Mouse (Mus musculus): ENCODE results near the gene Vars.
"Not testable (repeated sequence)": the region's sequence is repeated elsewhere in the genome, so short reads cannot be mapped to it uniquely, and the experiment has no call there.

The Vars gene

GRCm38 (mm10) chr17:35000717-35001451, at the start of gene Vars:
TSS of gene Vars (plus strand) at chr17:35000987.
- in situ Hi-C loops (cut with MboI), result loop anchor here (10.0 kb wide), 1 partner anchor 54 kb away; the partner anchor contains the start of gene Ddah2

DNA sequence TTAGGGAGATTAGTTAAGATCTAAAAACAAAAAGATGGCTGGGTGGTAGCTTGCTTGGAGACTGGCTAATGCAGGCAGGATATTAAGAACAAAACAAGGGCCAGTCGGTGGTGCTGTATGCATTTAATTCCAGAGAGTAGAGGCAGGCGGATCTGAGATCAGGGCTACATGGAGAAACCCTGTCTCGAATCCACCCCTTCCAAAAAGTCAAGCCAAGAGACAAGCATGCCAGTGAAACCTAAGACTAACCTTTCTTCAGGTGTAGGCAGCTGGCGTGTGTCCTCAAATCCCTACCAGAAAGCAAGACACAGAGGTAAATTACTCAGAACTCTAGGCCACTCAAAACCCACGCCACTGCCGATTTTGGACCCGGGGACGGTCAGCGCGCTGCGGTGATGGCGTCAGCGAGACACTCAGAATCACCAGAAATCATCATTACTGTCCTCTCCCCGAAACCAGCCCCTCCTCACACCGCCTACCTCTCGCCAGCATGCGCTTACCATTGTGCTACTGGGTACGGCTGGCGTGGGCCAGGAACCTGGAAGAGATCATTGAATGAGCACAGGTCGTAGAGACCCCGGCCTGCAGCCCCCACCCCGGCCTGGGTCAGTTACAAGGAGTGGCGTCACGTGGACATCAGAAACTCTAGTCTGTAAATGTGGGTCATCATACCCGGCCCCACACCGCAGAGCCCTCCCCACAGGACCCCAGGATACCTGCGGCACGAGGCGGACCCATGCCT, 49.0 kb upstream of the Vars start:
- in situ Hi-C loops (cut with MboI), result no loop called here

DNA sequence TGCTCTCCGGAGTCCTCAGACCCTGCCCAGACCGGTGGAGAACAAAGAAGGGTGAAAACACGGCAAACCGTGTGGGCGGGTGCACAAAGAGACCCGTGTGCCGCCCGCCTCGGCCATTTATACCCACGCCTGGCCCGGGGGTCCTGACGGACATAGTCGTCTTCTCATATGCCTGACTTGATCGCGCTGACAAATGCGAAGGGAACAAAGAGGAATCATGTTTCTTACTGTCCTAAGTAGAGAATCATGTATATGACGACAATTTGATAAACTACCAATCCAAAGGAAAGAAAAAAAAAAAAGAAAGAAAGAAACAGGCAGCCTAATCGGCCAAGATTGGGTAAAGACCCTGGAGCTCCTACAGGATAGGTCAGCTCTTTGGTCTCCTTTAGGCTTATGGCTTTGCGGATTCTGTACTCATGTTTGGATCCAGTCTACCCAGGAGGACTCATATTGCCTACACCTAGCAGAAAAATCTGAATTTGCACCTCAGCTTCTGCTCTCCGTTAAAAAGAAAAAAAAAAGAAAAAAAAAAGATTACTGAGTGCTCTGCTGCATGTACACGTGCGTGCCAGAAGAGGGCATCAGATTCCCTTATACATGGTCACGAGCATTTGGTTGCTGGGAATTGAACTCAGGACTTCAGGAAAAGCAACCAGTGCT, 48.3 kb upstream of the Vars start:
- in situ Hi-C loops (cut with MboI), result no loop called here

DNA sequence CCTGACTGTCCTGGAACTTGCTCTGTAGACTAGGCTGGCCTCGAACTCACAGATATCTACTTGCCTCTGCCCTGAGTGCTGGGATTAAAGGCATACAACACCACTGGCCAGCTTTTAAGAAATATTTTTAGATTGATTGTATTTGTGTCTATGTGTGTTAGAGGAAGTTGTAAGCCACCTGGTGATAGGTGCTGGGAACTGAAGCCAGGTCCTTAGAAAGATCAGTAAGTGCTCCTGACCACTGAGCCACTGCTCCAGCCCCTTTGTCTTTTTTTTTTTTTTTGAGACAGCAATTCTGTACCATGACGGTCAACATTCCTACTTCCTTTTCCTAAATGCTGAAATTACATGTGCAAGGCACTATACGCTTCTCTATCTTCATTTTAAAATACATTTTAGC, 47.5 kb upstream of the Vars start:
- in situ Hi-C loops (cut with MboI), result no loop called here

DNA sequence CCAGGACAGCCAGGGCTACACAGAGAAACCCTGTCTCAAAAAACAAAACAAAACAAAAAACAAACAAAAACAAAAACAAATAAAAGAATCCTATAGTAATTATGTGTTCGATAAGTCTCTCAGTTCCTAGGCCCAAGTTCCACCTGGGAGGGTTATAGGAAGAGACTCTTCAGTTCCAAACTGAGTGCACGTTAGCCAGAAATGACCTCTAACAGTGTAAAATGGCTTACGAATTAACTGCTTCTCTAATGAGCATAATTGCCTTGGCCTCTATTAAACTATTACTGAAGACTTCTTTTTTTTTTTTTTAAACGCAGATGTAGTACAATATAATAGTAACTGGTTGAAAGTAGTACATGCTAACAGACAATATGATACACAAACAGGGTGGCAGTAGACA, 46.9 kb upstream of the Vars start:
- in situ Hi-C loops (cut with MboI), result no loop called here

- in situ Hi-C loops (cut with MboI), result no loop called here
Observed at GRCm38 (mm10) chr17:34954831-34955230, 46.0 kb upstream of the Vars start.

- in situ Hi-C loops (cut with MboI), result no loop called here
Observed at GRCm38 (mm10) chr17:34955884-34956283, 44.9 kb upstream of the Vars start.

- in situ Hi-C loops (cut with MboI), result no loop called here
Observed at GRCm38 (mm10) chr17:34956340-34956739, 44.4 kb upstream of the Vars start.

DNA sequence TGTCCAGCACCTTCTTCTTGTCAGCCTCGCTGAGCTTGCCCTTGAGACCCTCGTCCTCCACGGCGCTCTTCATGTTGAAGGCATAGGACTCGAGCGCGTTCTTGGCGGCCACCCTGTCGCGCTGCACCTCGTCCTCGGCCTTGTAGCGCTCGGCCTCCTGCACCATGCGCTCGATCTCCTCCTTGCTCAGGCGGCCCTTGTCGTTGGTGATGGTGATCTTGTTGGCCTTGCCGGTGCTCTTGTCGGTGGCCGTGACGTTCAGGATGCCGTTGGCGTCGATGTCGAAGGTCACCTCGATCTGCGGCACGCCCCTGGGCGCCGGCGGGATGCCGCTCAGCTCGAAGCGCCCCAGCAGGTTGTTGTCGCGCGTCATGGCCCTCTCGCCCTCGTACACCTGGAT, 43.5 kb upstream of the Vars start:
- in situ Hi-C loops (cut with MboI), result not testable (repeated sequence)

DNA sequence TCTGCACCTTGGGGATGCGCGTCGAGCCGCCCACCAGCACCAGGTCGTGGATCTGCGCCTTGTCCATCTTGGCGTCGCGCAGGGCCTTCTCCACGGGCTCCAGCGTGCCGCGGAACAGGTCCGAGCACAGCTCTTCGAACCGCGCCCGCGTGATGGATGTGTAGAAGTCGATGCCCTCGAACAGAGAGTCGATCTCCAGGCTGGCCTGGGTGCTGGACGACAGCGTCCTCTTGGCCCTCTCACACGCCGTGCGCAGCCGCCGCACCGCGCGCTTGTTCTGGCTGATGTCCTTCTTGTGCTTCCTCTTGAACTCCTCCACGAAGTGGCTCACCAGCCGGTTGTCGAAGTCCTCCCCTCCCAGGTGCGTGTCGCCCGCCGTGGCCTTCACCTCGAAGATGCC, 42.8 kb upstream of the Vars start:
- in situ Hi-C loops (cut with MboI), result not testable (repeated sequence)

- in situ Hi-C loops (cut with MboI), result not testable (repeated sequence)
Observed at GRCm38 (mm10) chr17:34958734-34959129, 42.1 kb upstream of the Vars start.

GRCm38 (mm10) chr17:34959130-34959778, 41.5 kb upstream of the Vars start, which contains the start of gene Hspa1b:
TSS of gene Hspa1b (minus strand) at chr17:34959238.
- in situ Hi-C loops (cut with MboI), result not testable (repeated sequence)

DNA sequence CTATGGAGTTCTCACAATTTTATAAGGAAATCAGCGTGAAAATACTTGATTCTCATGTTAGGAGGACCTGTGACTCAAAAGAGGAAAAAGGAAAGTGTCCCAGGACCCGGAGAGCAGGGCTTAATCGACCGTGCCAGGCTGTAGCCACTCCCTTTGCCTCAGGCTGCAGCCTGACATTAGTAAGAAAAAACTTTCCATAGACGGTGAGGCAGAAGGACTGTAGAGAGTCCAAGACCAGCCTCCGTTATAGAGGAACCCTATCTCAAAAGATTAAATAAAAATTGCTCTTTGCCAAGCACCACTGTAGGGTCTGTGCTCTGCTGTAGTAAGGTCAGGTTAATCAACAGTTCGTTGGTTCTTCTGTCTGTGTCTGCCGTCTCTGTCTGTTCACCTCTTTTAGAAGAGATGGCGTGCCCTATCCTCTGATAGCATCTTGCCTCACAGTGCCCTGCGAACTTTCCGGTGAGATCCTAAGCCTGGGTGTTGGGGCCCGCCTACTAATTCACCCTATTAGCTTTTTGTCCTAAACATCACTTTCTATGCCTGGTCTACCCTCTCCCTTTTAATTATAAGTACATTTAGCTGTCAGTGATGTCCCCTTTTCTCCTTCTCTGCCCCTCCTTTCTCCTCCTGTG, 40.8 kb upstream of the Vars start:
- in situ Hi-C loops (cut with MboI), result no loop called here

- in situ Hi-C loops (cut with MboI), result no loop called here
Observed at GRCm38 (mm10) chr17:34960702-34961493, 39.9 kb upstream of the Vars start.

GRCm38 (mm10) chr17:34962125-34962524, 38.7 kb upstream of the Vars start:
- in situ Hi-C loops (cut with MboI), result no loop called here

GRCm38 (mm10) chr17:34962841-34963240, 37.9 kb upstream of the Vars start:
- in situ Hi-C loops (cut with MboI), result no loop called here

DNA sequence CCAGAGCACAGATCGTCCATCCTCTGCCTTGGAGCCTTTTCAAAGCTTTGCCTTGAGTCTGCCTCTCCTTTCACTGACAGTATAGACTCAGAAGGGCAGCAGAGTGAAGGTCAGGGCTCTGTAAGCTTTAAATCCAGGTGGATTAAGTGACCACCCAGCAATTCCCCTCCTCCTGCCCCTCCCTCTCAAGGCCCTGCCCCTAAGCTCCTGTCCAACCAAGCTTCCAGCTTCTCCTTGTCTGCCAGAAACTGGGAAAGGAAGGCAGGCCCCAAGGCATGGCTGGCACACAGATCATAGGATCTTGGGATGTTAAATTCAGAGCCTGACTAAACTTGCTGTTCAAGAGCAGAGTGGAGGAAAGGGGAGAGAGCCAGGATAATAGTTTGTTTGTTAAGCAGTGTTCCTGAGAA, 36.1 kb upstream of the Vars start:
- in situ Hi-C loops (cut with MboI), result no loop called here

- in situ Hi-C loops (cut with MboI), result no loop called here
Observed at GRCm38 (mm10) chr17:34965627-34966026, 35.2 kb upstream of the Vars start.

DNA sequence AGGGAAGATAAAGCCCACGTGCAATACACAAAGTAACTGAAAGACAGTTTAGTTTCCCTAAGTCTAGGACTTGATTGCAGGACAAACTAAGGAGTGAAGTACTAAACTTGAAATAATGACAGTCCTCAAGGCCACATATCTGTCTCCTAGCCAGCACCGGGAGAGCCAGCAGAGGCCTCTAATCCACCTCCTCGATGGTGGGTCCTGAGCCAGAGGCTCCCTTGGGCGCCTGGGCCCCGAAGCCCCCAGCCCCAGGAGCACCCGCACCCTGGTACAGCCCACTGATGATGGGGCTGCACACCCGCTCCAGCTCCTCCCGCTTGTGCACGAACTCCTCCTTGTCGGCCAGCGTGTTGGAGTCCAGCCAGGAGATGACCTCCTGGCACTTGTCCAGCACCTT, 31.0 kb upstream of the Vars start, which contains the start of gene Gm20481:
TSS of gene Gm20481 (plus strand) at position 91 of the 400 bp plus-strand sequence.
- in situ Hi-C loops (cut with MboI), result not testable (repeated sequence)

DNA sequence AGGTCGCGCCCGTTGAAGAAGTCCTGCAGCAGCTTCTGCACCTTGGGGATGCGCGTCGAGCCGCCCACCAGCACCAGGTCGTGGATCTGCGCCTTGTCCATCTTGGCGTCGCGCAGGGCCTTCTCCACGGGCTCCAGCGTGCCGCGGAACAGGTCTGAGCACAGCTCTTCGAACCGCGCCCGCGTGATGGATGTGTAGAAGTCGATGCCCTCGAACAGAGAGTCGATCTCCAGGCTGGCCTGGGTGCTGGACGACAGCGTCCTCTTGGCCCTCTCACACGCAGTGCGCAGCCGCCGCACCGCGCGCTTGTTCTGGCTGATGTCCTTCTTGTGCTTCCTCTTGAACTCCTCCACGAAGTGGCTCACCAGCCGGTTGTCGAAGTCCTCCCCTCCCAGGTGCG, 29.9 kb upstream of the Vars start:
- in situ Hi-C loops (cut with MboI), result not testable (repeated sequence)

- in situ Hi-C loops (cut with MboI), result not testable (repeated sequence)
Observed at GRCm38 (mm10) chr17:34971694-34972068, 29.1 kb upstream of the Vars start.

Measured in mature B cell (primary cell).